Mouse (Mus musculus): Measurements from ENCODE around the gene Ppp1r13b. TPM values are rescaled to one million over a fixed set of nuclear protein-coding genes. Genes with fewer than 3 reads are reported as not detected.

Gene Ppp1r13b
- total and polyA plus RNA-seq, 2 experiments from 2014 or later, result 36.5 to 57.4 TPM

DNA sequence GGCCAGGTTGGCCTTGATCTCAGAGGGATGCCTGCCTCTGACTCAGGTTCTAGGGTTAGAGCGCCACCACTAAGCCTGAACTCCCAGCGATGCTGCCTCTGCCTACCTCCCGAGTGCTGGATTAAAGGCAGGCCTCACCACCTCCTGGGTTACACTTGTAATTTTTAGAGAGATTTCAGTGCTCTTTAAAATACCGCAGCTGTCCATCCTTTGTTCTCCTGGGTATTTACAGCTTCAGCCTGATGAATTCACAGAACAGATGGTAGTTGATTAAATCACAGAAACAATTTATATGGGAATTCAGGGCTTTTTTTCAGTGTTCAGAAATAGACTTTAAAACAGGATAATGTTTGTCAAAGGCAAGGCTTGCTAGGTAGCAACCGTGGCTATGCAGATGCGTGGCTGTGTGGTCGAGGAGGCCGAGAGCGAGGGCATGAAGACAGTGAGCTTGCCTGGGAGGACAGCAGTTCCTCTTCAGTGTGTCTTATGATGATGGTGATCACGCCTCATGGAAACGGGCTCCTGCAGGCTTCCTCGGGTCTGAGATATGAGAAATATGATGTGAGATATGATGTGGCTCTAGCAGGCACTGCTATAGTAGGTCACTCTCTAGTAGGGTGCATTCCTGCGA, 116.3 kb downstream of the Ppp1r13b start:
- WGBS, result 78% methylated on average over 13 of the region's 13 CpGs
- Histone ChIP-seq H3K4me1 (ENCODE audit: insufficient read depth, low read length) (no peaks in the 10 kb centered on the region), H3K27ac (0 out of 2 replicates have a peak overlapping the region, but pooled peaks have one; percentile 3), H3K27me3 (ENCODE audit: insufficient read depth, low read length) (no peaks in the 10 kb centered on the region), H3K4me3 (ENCODE audit: low read length) (no peak overlapping the region), H3K36me3 (ENCODE audit: insufficient read depth, low read length) (peaks cover 84% of the 10 kb centered on the region), H3K4me2 (ENCODE audit: low read depth, low read length) (no peak overlapping the region), H3K9me3 (ENCODE audit: low read length) (no peaks in the 10 kb centered on the region), H3K9ac (replicated peaks; ENCODE audit: low read length) (no peak overlapping the region)
- no peak for ATAC-seq
- DNase-seq (ENCODE audit: low spot score), result no peak
- TF ChIP-seq CTCF (IDR thresholded peaks at IDR 0.05; ENCODE audit: low read depth), result no peak

DNA sequence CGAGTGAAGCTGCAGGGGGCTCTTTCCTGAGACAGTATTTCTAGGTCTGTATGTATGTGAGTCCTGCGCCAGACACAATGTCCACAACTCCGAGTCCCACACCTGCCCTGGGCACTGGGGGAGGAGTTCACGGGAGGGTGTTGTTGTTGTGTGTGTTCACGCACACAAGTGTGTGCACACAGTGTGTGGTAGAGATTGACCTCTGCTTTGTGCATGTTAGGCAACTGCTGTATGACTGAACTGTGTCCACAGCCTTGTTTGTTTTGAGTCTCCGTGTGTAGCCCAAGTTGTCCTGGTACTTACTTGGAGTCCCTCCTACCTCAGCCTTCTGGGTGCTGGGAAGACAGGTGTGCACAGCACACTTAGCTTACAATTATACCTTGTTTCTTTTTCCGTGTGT, 117.3 kb downstream of the Ppp1r13b start:
- H3K4me3 ChIP-seq (ENCODE audit: low read length), result no peak overlapping the region
- H3K36me3 ChIP-seq (ENCODE audit: insufficient read depth, low read length), result peaks cover 88% of the 10 kb centered on the region
- no peaks in the 10 kb centered on the region for H3K27me3 ChIP-seq (ENCODE audit: insufficient read depth, low read length)
- no peak for TF ChIP-seq CTCF (IDR thresholded peaks at IDR 0.05; ENCODE audit: low read depth)
- H3K9me3 ChIP-seq (ENCODE audit: low read length), result no peaks in the 10 kb centered on the region
- WGBS, result 91% methylated on average over 7 of the region's 7 CpGs
- no peaks in the 10 kb centered on the region for H3K4me1 ChIP-seq (ENCODE audit: insufficient read depth, low read length)
- DNase-seq (ENCODE audit: low spot score) (no peak), ATAC-seq (no peak)
- no peak overlapping the region for H3K4me2 ChIP-seq (ENCODE audit: low read depth, low read length)
- H3K9ac ChIP-seq (replicated peaks; ENCODE audit: low read length), result no peak overlapping the region
- no peak overlapping the region for H3K27ac ChIP-seq

DNA sequence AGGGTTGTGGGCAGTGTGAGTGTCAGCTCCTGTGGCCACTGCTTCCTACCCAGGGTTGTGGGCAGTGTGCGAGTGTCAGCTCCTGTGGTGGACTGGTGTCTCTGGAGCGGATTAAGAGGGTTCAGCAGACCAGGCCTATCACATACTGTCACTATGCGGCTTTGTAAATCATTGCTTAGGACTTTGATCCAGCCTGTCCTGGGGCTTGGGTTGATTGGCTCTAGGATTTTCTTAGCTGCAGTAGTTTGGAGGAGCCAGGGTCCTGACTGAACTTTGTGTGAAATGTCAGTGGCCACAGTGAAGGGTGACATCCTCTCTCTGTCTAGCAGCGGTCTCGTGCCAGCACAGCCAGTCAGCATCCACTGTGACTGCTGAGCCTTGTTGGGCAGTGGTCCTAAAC, 117.8 kb downstream of the Ppp1r13b start:
- 96% methylated on average over 5 of the region's 5 CpGs for whole genome bisulfite sequencing
- H3K27me3 ChIP-seq (ENCODE audit: insufficient read depth, low read length), result no peaks in the 10 kb centered on the region
- no peaks in the 10 kb centered on the region for H3K9me3 ChIP-seq (ENCODE audit: low read length)
- no peaks in the 10 kb centered on the region for H3K4me1 ChIP-seq (ENCODE audit: insufficient read depth, low read length)
- DNase-seq (ENCODE audit: low spot score) (no peak), ATAC-seq (no peak)
- H3K36me3 ChIP-seq (ENCODE audit: insufficient read depth, low read length), result peaks cover 86% of the 10 kb centered on the region
- H3K4me3 ChIP-seq (ENCODE audit: low read length), result no peak overlapping the region
- H3K4me2 ChIP-seq (ENCODE audit: low read depth, low read length), result no peak overlapping the region
- H3K27ac ChIP-seq, result no peak overlapping the region
- TF ChIP-seq CTCF (IDR thresholded peaks at IDR 0.05; ENCODE audit: low read depth), result no peak
- no peak overlapping the region for H3K9ac ChIP-seq (replicated peaks; ENCODE audit: low read length)

DNA sequence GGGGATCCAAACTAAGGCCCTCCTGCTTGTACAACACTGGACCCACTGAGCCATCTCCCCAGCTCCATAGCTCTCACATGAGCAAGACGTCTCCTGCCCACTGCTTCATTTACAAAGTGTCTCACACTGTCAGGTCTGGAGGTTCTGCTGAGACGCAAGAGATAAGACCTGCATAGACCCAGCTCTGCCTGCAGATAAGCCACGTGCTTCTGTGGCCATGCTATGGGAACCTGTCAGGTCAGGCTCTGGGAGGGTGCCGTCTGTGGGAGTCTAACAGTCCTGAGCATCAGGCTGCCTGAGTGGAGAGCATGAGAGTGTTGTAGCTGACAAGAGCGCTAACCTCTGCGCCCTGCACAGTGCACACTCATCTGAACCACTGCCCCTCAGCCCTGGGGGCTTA, 120.9 kb downstream of the Ppp1r13b start:
- Histone ChIP-seq H3K4me2 (ENCODE audit: low read depth, low read length) (no peak overlapping the region), H3K4me3 (ENCODE audit: low read length) (no peak overlapping the region), H3K9me3 (ENCODE audit: low read length) (no peaks in the 10 kb centered on the region), H3K27me3 (ENCODE audit: insufficient read depth, low read length) (no peaks in the 10 kb centered on the region), H3K4me1 (ENCODE audit: insufficient read depth, low read length) (no peaks in the 10 kb centered on the region), H3K27ac (no peak overlapping the region), H3K36me3 (ENCODE audit: insufficient read depth, low read length) (peaks cover 73% of the 10 kb centered on the region), H3K9ac (replicated peaks; ENCODE audit: low read length) (no peak overlapping the region)
- no peak for TF ChIP-seq CTCF (IDR thresholded peaks at IDR 0.05; ENCODE audit: low read depth)
- WGBS, result 90% methylated on average over 6 of the region's 6 CpGs
- DNase-seq (ENCODE audit: low spot score) (no peak), ATAC-seq (no peak)

DNA sequence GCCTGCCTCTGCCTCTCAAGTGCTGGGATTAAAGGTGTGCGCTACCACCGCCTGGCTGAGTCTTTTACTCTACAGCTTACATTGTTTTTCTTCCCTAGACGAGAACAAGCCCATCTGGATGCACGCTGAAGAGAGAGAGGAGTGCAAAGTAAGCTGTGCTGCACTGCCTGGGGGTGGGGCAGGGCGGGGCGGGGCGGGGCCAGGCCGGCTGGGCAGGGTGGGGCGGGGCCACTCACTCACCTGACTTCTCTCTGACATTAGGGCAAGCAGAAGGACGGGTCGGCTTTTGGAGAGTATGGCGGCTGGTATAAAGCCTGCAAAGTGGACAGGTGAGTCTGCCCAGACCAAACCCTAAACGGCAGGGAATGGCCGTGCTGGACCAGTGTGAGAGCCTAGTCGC, 122.7 kb downstream of the Ppp1r13b start:
- Histone ChIP-seq H3K4me1 (ENCODE audit: insufficient read depth, low read length) (no peaks in the 10 kb centered on the region), H3K9ac (replicated peaks; ENCODE audit: low read length) (no peak overlapping the region), H3K4me3 (ENCODE audit: low read length) (no peak overlapping the region), H3K36me3 (ENCODE audit: insufficient read depth, low read length) (peaks cover 79% of the 10 kb centered on the region), H3K9me3 (ENCODE audit: low read length) (no peaks in the 10 kb centered on the region), H3K4me2 (ENCODE audit: low read depth, low read length) (no peak overlapping the region), H3K27ac (no peak overlapping the region), H3K27me3 (ENCODE audit: insufficient read depth, low read length) (no peaks in the 10 kb centered on the region)
- no peak for TF ChIP-seq CTCF (IDR thresholded peaks at IDR 0.05; ENCODE audit: low read depth)
- no peak for DNase-seq (ENCODE audit: low spot score)
- WGBS, result 73% methylated on average over 14 of the region's 15 CpGs
- ATAC-seq, result no peak

DNA sequence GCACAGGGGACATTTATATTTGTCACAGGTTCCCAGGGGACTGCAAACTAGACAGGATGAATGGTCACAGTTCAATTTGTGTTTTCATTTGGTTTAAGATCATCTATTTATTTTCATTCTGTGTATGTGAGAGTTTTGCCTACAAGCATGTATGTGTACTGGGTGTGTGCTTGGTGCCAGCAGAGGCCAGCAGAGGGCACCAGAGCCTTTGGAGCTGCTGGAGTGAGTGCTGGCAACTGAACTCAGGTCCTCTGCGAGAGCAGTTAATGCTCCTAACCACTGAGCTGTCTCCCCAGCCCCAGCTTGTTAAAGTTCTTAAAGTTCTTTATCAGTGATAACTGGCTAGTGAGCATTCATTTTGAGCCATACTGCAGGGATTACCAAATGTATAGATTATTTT, 128.4 kb downstream of the Ppp1r13b start:
- H3K27ac ChIP-seq, result no peak overlapping the region
- ATAC-seq, result no peak
- H3K36me3 ChIP-seq (ENCODE audit: insufficient read depth, low read length), result peaks cover 77% of the 10 kb centered on the region
- TF ChIP-seq CTCF (IDR thresholded peaks at IDR 0.05; ENCODE audit: low read depth), result peak; percentile 35
- H3K9ac ChIP-seq (replicated peaks; ENCODE audit: low read length), result no peak overlapping the region
- WGBS, result 96% methylated on average over 1 of the region's 1 CpGs
- no peaks in the 10 kb centered on the region for H3K9me3 ChIP-seq (ENCODE audit: low read length)
- no peak overlapping the region for H3K4me3 ChIP-seq (ENCODE audit: low read length)
- DNase-seq (ENCODE audit: low spot score), result no peak
- no peaks in the 10 kb centered on the region for H3K4me1 ChIP-seq (ENCODE audit: insufficient read depth, low read length)
- H3K4me2 ChIP-seq (ENCODE audit: low read depth, low read length), result no peak overlapping the region
- H3K27me3 ChIP-seq (ENCODE audit: insufficient read depth, low read length), result no peaks in the 10 kb centered on the region

Other genes starting within 250 kb of the Ppp1r13b start
- gene Ckb, start 235.8 kb downstream of the Ppp1r13b start, total RNA-seq (2014; rRNA removed), result 3,255 and 3,584 TPM in 2 replicates
- 2,405 and 2,624 TPM in 2 replicates for gene Ckb, start 235.8 kb downstream of the Ppp1r13b start, polyA plus RNA-seq (2015; fragmentation: Nextera tagmentation; extraction: Ambion mirVana)
- 29.7 and 32.7 TPM in 2 replicates for gene Trmt61a, start 230.0 kb downstream of the Ppp1r13b start, total RNA-seq (2014; rRNA removed)
- 9.2 TPM in 2 replicates for gene Trmt61a, start 230.0 kb downstream of the Ppp1r13b start, polyA plus RNA-seq (2015; fragmentation: Nextera tagmentation; extraction: Ambion mirVana)
- 21.1 and 22.7 TPM in 2 replicates for gene Bag5, start 194.9 kb downstream of the Ppp1r13b start, total RNA-seq (2014; rRNA removed)
- 60.1 and 64.3 TPM in 2 replicates for gene Bag5, start 194.9 kb downstream of the Ppp1r13b start, polyA plus RNA-seq (2015; fragmentation: Nextera tagmentation; extraction: Ambion mirVana)
- gene Apopt1, start 194.8 kb downstream of the Ppp1r13b start, total RNA-seq (2014; rRNA removed), result 23.6 and 28.1 TPM in 2 replicates
- 60.3 and 63.9 TPM in 2 replicates for gene Apopt1, start 194.8 kb downstream of the Ppp1r13b start, polyA plus RNA-seq (2015; fragmentation: Nextera tagmentation; extraction: Ambion mirVana)
- 421 and 496 TPM in 2 replicates for gene Klc1, start 149.3 kb downstream of the Ppp1r13b start, total RNA-seq (2014; rRNA removed)
- 583 and 600 TPM in 2 replicates for gene Klc1, start 149.3 kb downstream of the Ppp1r13b start, polyA plus RNA-seq (2015; fragmentation: Nextera tagmentation; extraction: Ambion mirVana)
- 16.8 and 17.4 TPM in 2 replicates for gene Xrcc3, start 94.2 kb downstream of the Ppp1r13b start, total RNA-seq (2014; rRNA removed)
- 2.6 and 2.7 TPM in 2 replicates for gene Xrcc3, start 94.2 kb downstream of the Ppp1r13b start, polyA plus RNA-seq (2015; fragmentation: Nextera tagmentation; extraction: Ambion mirVana)
- gene Zfyve21, start 93.9 kb downstream of the Ppp1r13b start, total RNA-seq (2014; rRNA removed), result 43.4 and 44.3 TPM in 2 replicates
- gene Zfyve21, start 93.9 kb downstream of the Ppp1r13b start, polyA plus RNA-seq (2015; fragmentation: Nextera tagmentation; extraction: Ambion mirVana), result 44.8 and 48.3 TPM in 2 replicates
- gene Atp5mpl, start 58.9 kb upstream of the Ppp1r13b start, total RNA-seq (2014; rRNA removed), result 225 and 251 TPM in 2 replicates
- gene Atp5mpl, start 58.9 kb upstream of the Ppp1r13b start, polyA plus RNA-seq (2015; fragmentation: Nextera tagmentation; extraction: Ambion mirVana), result 1,023 and 1,032 TPM in 2 replicates
- gene Tdrd9, start 63.4 kb upstream of the Ppp1r13b start, total RNA-seq (2014; rRNA removed), result 0.07 and 0.68 TPM in 2 replicates
- gene Tdrd9, start 63.4 kb upstream of the Ppp1r13b start, polyA plus RNA-seq (2015; fragmentation: Nextera tagmentation; extraction: Ambion mirVana), result 0.20 and 0.46 TPM in 2 replicates
- 0.73 TPM in 1 of 2 replicates, not detected in the other for gene Rd3l, start 73.2 kb upstream of the Ppp1r13b start, total RNA-seq (2014; rRNA removed)
- 0.61 TPM in 1 of 2 replicates, not detected in the other for gene Rd3l, start 73.2 kb upstream of the Ppp1r13b start, polyA plus RNA-seq (2015; fragmentation: Nextera tagmentation; extraction: Ambion mirVana)
- 1.8 and 7.8 TPM in 2 replicates for gene Aspg, start 198.6 kb upstream of the Ppp1r13b start, total RNA-seq (2014; rRNA removed)
- gene Aspg, start 198.6 kb upstream of the Ppp1r13b start, polyA plus RNA-seq (2015; fragmentation: Nextera tagmentation; extraction: Ambion mirVana), result 1.8 and 2.2 TPM in 2 replicates
- 25.1 and 26.3 TPM in 2 replicates for gene Kif26a, start 238.1 kb upstream of the Ppp1r13b start, total RNA-seq (2014; rRNA removed)
- gene Kif26a, start 238.1 kb upstream of the Ppp1r13b start, polyA plus RNA-seq (2015; fragmentation: Nextera tagmentation; extraction: Ambion mirVana), result 1.8 and 1.9 TPM in 2 replicates